Mouse (Mus musculus): ENCODE data around the gene Erfe. TPM values are rescaled to one million over a fixed set of nuclear protein-coding genes. Genes with fewer than 3 reads are reported as not detected.

Erfe gene
- polyA plus RNA-seq, 1 experiment from 2014 or later: 2.5 TPM

DNA sequence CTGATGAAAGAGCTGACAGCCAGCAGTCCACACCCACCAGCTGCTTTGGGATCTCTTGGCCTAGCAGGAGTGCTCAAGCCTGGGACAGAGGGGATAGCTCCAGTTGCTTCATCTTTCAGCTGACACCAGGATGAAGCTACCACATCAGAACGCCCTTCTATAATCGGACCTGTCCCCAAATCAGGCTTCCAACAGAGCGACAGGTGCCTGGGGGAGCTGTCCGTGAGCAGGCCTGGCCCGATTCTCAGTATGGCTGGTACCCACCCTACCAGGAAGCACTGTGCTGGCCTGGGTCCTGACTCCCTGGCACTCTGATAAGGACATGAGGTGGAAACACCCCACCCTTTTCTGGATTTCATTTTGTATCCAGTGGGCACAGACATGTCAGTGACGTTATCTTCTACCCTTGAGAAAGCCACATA, 7.2 kb downstream of the Erfe start:
- H3K27ac ChIP-seq (replicated peaks in 1 of 2; ENCODE audit: control insufficient read depth in 1 of 2, insufficient read depth in 1 of 2, low read depth in 2 of 2, low read length in 2 of 2): no peak overlapping the region

DNA sequence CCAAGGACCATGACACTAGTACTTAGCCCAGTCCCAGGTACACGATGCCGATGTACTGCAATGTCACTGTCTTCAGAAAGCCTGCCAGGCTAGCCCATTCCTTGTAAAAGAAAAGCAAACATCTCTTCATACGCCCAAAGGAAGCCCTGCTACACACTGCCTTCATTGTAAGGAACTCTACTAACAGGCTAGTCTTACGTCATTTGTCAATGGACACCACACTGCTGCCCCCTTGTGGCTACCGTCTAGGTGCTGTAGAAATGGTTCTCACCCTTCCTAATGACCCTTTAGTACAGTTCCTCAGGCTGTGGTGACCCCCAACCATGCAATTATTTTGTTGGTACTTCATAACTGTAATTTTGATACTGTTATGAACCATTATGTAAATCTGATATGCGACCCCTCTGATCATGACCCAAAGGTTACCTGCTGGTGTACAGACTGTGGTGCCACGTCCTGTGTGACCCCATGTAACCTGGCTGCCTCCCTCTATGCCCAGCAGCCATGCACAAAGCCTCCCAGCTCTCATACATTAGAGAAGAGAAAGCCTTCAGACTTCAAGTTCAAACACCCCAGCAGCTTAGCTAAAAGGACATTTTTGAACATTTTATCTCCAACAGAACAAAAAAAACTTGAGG, 14.3 kb downstream of the Erfe start:
- H3K36me3 ChIP-seq (ENCODE audit: control insufficient read depth, insufficient read depth, low read length): peaks cover 96% of the 10 kb centered on the region
- no peak overlapping the region for H3K4me2 ChIP-seq (ENCODE audit: low read length)
- no peaks in the 10 kb centered on the region for H3K9me3 ChIP-seq (ENCODE audit: control insufficient read depth, low read length)
- peaks cover 7 to 15% of the 10 kb centered on the region in 2 experiments for H3K4me1 ChIP-seq (ENCODE audit: control insufficient read depth in 2 of 2, insufficient read depth in 2 of 2, low read length in 2 of 2)
- ATAC-seq (ENCODE audit: insufficient number of reproducible peaks, insufficient read depth, low FRiP score, low read depth): no peak
- no peak overlapping the region for H3K27ac ChIP-seq (replicated peaks in 1 of 2; ENCODE audit: control insufficient read depth in 1 of 2, insufficient read depth in 1 of 2, low read depth in 2 of 2, low read length in 2 of 2)
- no peak overlapping the region for H3K9ac ChIP-seq (ENCODE audit: low read length)
- 57% methylated on average over 7 of the region's 7 CpGs for WGBS
- no peak overlapping the region for H3K4me3 ChIP-seq (ENCODE audit: control insufficient read depth in 1 of 2, insufficient read depth in 1 of 2, low read depth in 1 of 2, low read length in 2 of 2)
- no peaks in the 10 kb centered on the region for H3K27me3 ChIP-seq (ENCODE audit: control insufficient read depth, insufficient read depth, low read length)

More for the DNA sequence above, 7.2 kb downstream of the Erfe start:
- Histone ChIP-seq H3K4me2 (ENCODE audit: low read length) (no peak overlapping the region), H3K27me3 (ENCODE audit: control insufficient read depth, insufficient read depth, low read length) (no peaks in the 10 kb centered on the region), H3K9ac (ENCODE audit: low read length) (no peak overlapping the region), H3K4me3 (ENCODE audit: control insufficient read depth in 1 of 2, insufficient read depth in 1 of 2, low read depth in 1 of 2, low read length in 2 of 2) (no peak overlapping the region), H3K36me3 (ENCODE audit: control insufficient read depth, insufficient read depth, low read length) (peaks cover 87% of the 10 kb centered on the region), H3K4me1 (ENCODE audit: control insufficient read depth in 2 of 2, insufficient read depth in 2 of 2, low read length in 2 of 2) (peaks cover 2 to 7% of the 10 kb centered on the region in 2 experiments), H3K9me3 (ENCODE audit: control insufficient read depth, low read length) (no peaks in the 10 kb centered on the region)
- ATAC-seq (ENCODE audit: insufficient number of reproducible peaks, insufficient read depth, low FRiP score, low read depth): no peak
- 84% methylated on average over 6 of the region's 6 CpGs for WGBS

DNA sequence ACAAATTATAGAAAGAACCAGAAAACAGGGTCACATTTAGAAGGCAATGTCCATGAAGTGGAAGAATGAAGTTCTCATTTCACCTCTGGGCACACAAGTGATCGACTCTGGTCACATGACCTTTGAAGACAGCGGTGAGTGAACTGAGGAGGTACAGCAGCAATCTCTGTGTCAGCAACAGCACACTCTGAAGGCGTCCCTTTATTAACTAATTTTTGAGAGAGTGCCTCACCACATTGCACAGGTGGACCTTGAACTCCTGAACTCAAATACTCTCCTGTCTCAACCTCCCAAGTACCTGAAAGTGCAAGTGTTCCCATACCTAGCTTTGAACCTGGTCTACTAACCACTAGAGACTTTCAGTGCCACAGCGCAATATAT, 14.9 kb downstream of the Erfe start:
- no peak overlapping the region for H3K4me3 ChIP-seq (ENCODE audit: control insufficient read depth in 1 of 2, insufficient read depth in 1 of 2, low read depth in 1 of 2, low read length in 2 of 2)
- H3K27me3 ChIP-seq (ENCODE audit: control insufficient read depth, insufficient read depth, low read length): no peaks in the 10 kb centered on the region
- peaks cover 96% of the 10 kb centered on the region for H3K36me3 ChIP-seq (ENCODE audit: control insufficient read depth, insufficient read depth, low read length)
- no peak overlapping the region for H3K27ac ChIP-seq (replicated peaks in 1 of 2; ENCODE audit: control insufficient read depth in 1 of 2, insufficient read depth in 1 of 2, low read depth in 2 of 2, low read length in 2 of 2)
- no peak overlapping the region for H3K4me2 ChIP-seq (ENCODE audit: low read length)
- no peak for ATAC-seq (ENCODE audit: insufficient number of reproducible peaks, insufficient read depth, low FRiP score, low read depth)
- peaks cover 7 to 15% of the 10 kb centered on the region in 2 experiments for H3K4me1 ChIP-seq (ENCODE audit: control insufficient read depth in 2 of 2, insufficient read depth in 2 of 2, low read length in 2 of 2)
- no peaks in the 10 kb centered on the region for H3K9me3 ChIP-seq (ENCODE audit: control insufficient read depth, low read length)
- H3K9ac ChIP-seq (ENCODE audit: low read length): no peak overlapping the region
- 84% methylated on average over 4 of the region's 4 CpGs for WGBS

DNA sequence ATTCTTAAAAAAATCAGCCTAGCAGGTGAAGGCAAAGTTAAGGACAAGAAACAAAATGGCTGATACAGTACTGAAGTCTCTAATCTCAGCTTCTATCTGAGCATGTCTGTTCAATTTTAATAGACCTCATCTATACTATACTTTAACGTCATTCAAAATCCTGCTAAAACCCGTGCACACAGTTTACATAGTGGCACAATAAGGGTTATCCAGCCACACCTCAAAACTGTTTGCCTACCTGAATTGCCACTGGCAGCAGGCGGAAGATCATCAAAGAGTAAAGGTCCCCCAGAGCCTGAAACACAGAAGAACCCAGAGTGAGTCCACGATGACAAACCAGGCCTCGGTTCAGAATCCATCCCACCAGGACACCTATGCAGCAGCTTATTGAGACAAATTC, 24.1 kb downstream of the Erfe start:
- Histone ChIP-seq H3K9ac (ENCODE audit: low read length) (no peak overlapping the region), H3K27me3 (ENCODE audit: control insufficient read depth, insufficient read depth, low read length) (no peaks in the 10 kb centered on the region), H3K36me3 (ENCODE audit: control insufficient read depth, insufficient read depth, low read length) (peaks cover 90% of the 10 kb centered on the region), H3K4me2 (ENCODE audit: low read length) (no peak overlapping the region), H3K4me3 (ENCODE audit: control insufficient read depth in 1 of 2, insufficient read depth in 1 of 2, low read depth in 1 of 2, low read length in 2 of 2) (no peak overlapping the region), H3K4me1 (ENCODE audit: control insufficient read depth in 2 of 2, insufficient read depth in 2 of 2, low read length in 2 of 2) (no peaks in the 10 kb centered on the region; a peak in 1 of 4 replicates), H3K9me3 (ENCODE audit: control insufficient read depth, low read length) (no peaks in the 10 kb centered on the region), H3K27ac (replicated peaks in 1 of 2; ENCODE audit: control insufficient read depth in 1 of 2, insufficient read depth in 1 of 2, low read depth in 2 of 2, low read length in 2 of 2) (no peak overlapping the region)
- 96% methylated on average over 5 of the region's 5 CpGs for WGBS
- ATAC-seq (ENCODE audit: insufficient number of reproducible peaks, insufficient read depth, low FRiP score, low read depth): no peak

DNA sequence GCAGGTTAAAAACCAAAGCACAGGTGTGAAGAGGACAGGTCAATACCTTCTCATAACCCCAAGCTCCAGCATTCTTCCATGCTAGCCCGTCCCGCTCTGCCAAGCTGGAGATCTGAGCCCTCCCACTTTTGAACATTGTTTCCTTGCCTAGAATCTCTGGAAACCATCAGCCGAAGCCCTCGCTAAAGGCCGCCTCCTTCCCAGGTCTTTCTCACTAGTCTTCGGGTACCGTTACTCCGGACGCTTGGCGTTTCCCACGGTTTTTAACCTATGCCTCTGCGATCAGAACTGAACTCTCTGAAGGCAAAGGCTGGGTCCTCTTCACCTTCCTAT, 31.7 kb downstream of the Erfe start:
- no peaks in the 10 kb centered on the region for H3K27me3 ChIP-seq (ENCODE audit: control insufficient read depth, insufficient read depth, low read length)
- ATAC-seq (ENCODE audit: insufficient number of reproducible peaks, insufficient read depth, low FRiP score, low read depth): no peak
- peak overlapping the region; percentile 62 to 97 for H3K4me3 ChIP-seq (ENCODE audit: control insufficient read depth in 1 of 2, insufficient read depth in 1 of 2, low read depth in 1 of 2, low read length in 2 of 2)
- peak overlapping the region; percentile 87 for H3K4me2 ChIP-seq (ENCODE audit: low read length)
- H3K9ac ChIP-seq (ENCODE audit: low read length): peak overlapping the region; percentile 96
- H3K27ac ChIP-seq (replicated peaks in 1 of 2; ENCODE audit: control insufficient read depth in 1 of 2, insufficient read depth in 1 of 2, low read depth in 2 of 2, low read length in 2 of 2): peak overlapping the region; percentile 72 to 86
- WGBS: under 1% methylated on average over 12 of the region's 12 CpGs
- H3K9me3 ChIP-seq (ENCODE audit: control insufficient read depth, low read length): no peaks in the 10 kb centered on the region
- peaks cover 33% of the 10 kb centered on the region for H3K36me3 ChIP-seq (ENCODE audit: control insufficient read depth, insufficient read depth, low read length)
- peaks cover 4 to 20% of the 10 kb centered on the region in 2 experiments; a peak in 3 of 4 replicates for H3K4me1 ChIP-seq (ENCODE audit: control insufficient read depth in 2 of 2, insufficient read depth in 2 of 2, low read length in 2 of 2)

DNA sequence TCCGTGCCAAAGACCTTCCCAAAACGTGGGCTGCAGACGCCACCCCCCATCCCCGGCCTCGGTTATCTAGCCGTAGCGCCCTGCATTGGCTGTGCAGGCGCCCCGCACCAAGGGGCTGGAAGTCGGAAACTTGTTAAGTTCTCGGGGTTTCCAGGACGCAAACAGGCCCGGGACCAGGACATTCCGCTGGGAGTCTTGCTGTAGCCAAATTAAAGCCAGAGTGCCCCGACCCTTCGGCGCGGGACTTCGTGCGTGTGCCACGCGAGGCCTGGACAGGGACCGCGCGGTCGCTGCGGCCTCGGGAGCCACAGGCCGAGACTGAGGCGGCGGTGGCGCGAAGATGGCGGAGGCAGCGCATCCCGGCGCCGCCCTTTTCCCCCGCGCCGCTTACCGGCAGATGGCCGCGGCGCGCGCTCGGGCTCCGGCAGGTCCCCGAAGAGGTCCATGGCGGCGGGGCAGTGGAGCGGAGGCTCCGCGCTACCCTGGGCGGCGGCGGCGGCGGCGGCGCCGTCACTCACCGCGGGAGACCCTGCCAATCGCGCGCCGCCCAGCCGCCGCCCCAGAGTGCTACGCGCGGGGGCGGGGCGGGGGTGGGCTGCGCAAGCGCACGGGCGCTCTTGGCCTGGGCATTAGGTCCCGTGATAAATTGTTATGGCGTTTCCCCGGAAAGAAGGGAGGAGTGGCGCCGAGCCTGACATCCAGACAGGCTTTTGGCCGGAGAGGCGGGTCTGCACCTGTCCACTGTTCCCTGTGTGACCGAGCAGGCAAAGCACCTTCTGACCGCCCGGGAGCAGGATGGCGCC, 32.2 kb downstream of the Erfe start, which contains the start of gene Ilkap:
Gene Ilkap (minus strand): TSS at position 556 of the 803 bp plus-strand sequence.
- peak; percentile 93 for ATAC-seq (ENCODE audit: insufficient number of reproducible peaks, insufficient read depth, low FRiP score, low read depth)
- peak within 1 kb of the TSS; percentile 87 for H3K4me2 ChIP-seq (ENCODE audit: low read length)
- peaks cover 27% of the 10 kb centered on the region for H3K36me3 ChIP-seq (ENCODE audit: control insufficient read depth, insufficient read depth, low read length)
- no peaks in the 10 kb centered on the region for H3K9me3 ChIP-seq (ENCODE audit: control insufficient read depth, low read length)
- peak within 1 kb of the TSS; percentile 96 for H3K9ac ChIP-seq (ENCODE audit: low read length)
- H3K27me3 ChIP-seq (ENCODE audit: control insufficient read depth, insufficient read depth, low read length): no peaks in the 10 kb centered on the region
- H3K27ac ChIP-seq (replicated peaks in 1 of 2; ENCODE audit: control insufficient read depth in 1 of 2, insufficient read depth in 1 of 2, low read depth in 2 of 2, low read length in 2 of 2): peak within 1 kb of the TSS; percentile 84 to 86
- under 1% methylated on average over 73 of the region's 91 CpGs for WGBS
- H3K4me1 ChIP-seq (ENCODE audit: control insufficient read depth in 2 of 2, insufficient read depth in 2 of 2, low read length in 2 of 2): peaks cover 4 to 20% of the 10 kb centered on the region in 2 experiments; a peak in 3 of 4 replicates
- H3K4me3 ChIP-seq (ENCODE audit: control insufficient read depth in 1 of 2, insufficient read depth in 1 of 2, low read depth in 1 of 2, low read length in 2 of 2): peak within 1 kb of the TSS; percentile 62 to 97

DNA sequence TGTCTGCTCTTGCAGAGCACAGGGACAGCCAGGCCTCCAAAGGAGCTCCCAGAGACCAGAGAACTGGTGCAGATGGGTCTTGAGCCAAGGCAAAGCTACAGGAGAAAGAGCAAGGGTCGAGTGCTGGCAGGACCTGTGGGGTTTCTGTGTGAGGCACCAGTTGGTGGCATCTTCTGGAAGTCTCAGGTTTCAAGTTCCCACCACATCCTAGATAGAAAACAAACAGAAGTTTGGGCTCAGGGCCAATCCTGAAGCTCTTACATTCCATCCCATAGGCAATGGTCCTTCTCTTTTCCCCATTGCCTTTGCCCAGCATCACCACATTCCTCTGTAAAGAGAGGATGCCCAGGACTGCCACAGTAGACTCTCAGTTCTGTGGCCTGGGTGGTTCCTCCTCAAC, 38.7 kb downstream of the Erfe start:
- Histone ChIP-seq H3K4me2 (ENCODE audit: low read length) (no peak overlapping the region), H3K9me3 (ENCODE audit: control insufficient read depth, low read length) (no peaks in the 10 kb centered on the region), H3K9ac (ENCODE audit: low read length) (no peak overlapping the region), H3K27me3 (ENCODE audit: control insufficient read depth, insufficient read depth, low read length) (no peaks in the 10 kb centered on the region), H3K4me3 (ENCODE audit: control insufficient read depth in 1 of 2, insufficient read depth in 1 of 2, low read depth in 1 of 2, low read length in 2 of 2) (no peak overlapping the region), H3K27ac (replicated peaks in 1 of 2; ENCODE audit: control insufficient read depth in 1 of 2, insufficient read depth in 1 of 2, low read depth in 2 of 2, low read length in 2 of 2) (no peak overlapping the region), H3K36me3 (ENCODE audit: control insufficient read depth, insufficient read depth, low read length) (no peaks in the 10 kb centered on the region), H3K4me1 (ENCODE audit: control insufficient read depth in 2 of 2, insufficient read depth in 2 of 2, low read length in 2 of 2) (no peaks in the 10 kb centered on the region)
- WGBS: 14% methylated on average over 1 of the region's 1 CpGs
- no peak for ATAC-seq (ENCODE audit: insufficient number of reproducible peaks, insufficient read depth, low FRiP score, low read depth)

All from heart, embryonic 14.5 days (tissue).